Mouse (Mus musculus) cerebellum, adult 2 months (tissue): ENCODE results near the gene Hoxa5. TPM values are rescaled to one million over a fixed set of nuclear protein-coding genes. Genes with fewer than 3 reads are reported as not detected.

Source experiments
- DNase-seq, 2 experiments: peaks; one replicate each; pipeline ENCODE4 v3.0.0; 2021
- H3K27ac ChIP-seq: fragments of 200-500 bp; 2 replicates; pipeline ENCODE4 v1.5.1; 2012; ENCODE audit warnings: low read length, control low read depth, inconsistent platforms; ENCODE audit not compliant: insufficient read depth
- H3K27me3 ChIP-seq: fragments of 200-500 bp; 2 replicates; pipeline ENCODE4 v1.6.1; 2012; ENCODE audit warnings: inconsistent platforms, mild to moderate bottlenecking, low read length, moderate library complexity; ENCODE audit not compliant: control insufficient read depth, insufficient read depth
- H3K4me1 ChIP-seq: fragments of 200-500 bp; 2 replicates; pipeline ENCODE4 v1.6.1; 2011; ENCODE audit warnings: low read length; ENCODE audit not compliant: control insufficient read depth, insufficient read depth
- H3K4me3 ChIP-seq: fragments of 200-500 bp; replicated peaks from 2 replicates; pipeline ENCODE3; 2011; ENCODE audit warnings: mild to moderate bottlenecking, low read depth, low read length, control low read depth; ENCODE audit not compliant: insufficient read depth
- CTCF ChIP-seq: fragments of 200-500 bp; IDR thresholded peaks from 2 replicates; pipeline ENCODE4 v1.5.1; 2011; ENCODE audit warnings: low read depth, mild to moderate bottlenecking, control low read depth, low read length, moderate library complexity, borderline replicate concordance; ENCODE audit not compliant: insufficient read depth
- POLR2A ChIP-seq: fragments of 200-500 bp; IDR thresholded peaks from 2 replicates; pipeline ENCODE4 v1.6.1; 2011; ENCODE audit warnings: low read length, control low read depth, borderline replicate concordance; ENCODE audit not compliant: insufficient read depth
- WGBS: fragments of 180-500 bp; shearing (Covaris S2); methylation state at CpG from one replicate; pipeline ENCODE4 v1.1.7; 2018; 5-methylcytosine and 5-hydroxymethylcytosine counted together
- polyA plus RNA-seq: library from polyadenylated mRNA; depleted of rRNA; stranded (reverse); fragments of >200 nt; gene quantifications from 2 replicates; pipeline ENCODE4 v1.2.3, GENCODE M21; 2012

The Hoxa5 gene
- polyA plus RNA-seq, 1 experiment: 4.6 TPM

GRCm38 (mm10) chr6:52249415-52249738 lies 45.0 kb upstream of the Hoxa5 start:
- H3K4me3 ChIP-seq: no peak overlapping the region
- no peaks in the 10 kb centered on the region for H3K4me1 ChIP-seq
- WGBS: under 1% methylated on average over 16 of the region's 16 CpGs
- no peak overlapping the region for H3K27ac ChIP-seq
- peaks cover 20% of the 10 kb centered on the region; the same call in 1 of the 2 replicates for H3K27me3 ChIP-seq
- TF ChIP-seq CTCF (no peak), POLR2A (no peak)
- DNase-seq: no peak

GRCm38 (mm10) chr6:52248638-52249414 lies 44.4 kb upstream of the Hoxa5 start:
- TF ChIP-seq CTCF: no peak
- no peak for TF ChIP-seq POLR2A
- WGBS: 3% methylated on average over 27 of the region's 27 CpGs

GRCm38 (mm10) chr6:52247766-52248637 lies 43.6 kb upstream of the Hoxa5 start:
- 4% methylated on average over 23 of the region's 23 CpGs for WGBS
- no peak for DNase-seq
- TF ChIP-seq CTCF (no peak), POLR2A (no peak)
- Histone ChIP-seq H3K4me1 (no peaks in the 10 kb centered on the region), H3K27me3 (peaks cover 17% of the 10 kb centered on the region; the same call in 1 of the 2 replicates), H3K27ac (no peak overlapping the region), H3K4me3 (no peak overlapping the region)

More at GRCm38 (mm10) chr6:52248638-52249414, 44.4 kb upstream of the Hoxa5 start:
- Histone ChIP-seq H3K27ac (no peak overlapping the region), H3K4me3 (no peak overlapping the region), H3K27me3 (peaks cover 16% of the 10 kb centered on the region; the same call in 1 of the 2 replicates), H3K4me1 (no peaks in the 10 kb centered on the region)
- peak in 1 of 2 experiments; percentile 9 for DNase-seq

GRCm38 (mm10) chr6:52246916-52247315 lies 42.5 kb upstream of the Hoxa5 start:
- TF ChIP-seq POLR2A (no peak), CTCF (no peak)
- H3K4me1 ChIP-seq: no peaks in the 10 kb centered on the region
- H3K27me3 ChIP-seq: peaks cover 20% of the 10 kb centered on the region; the same call in 1 of the 2 replicates
- H3K4me3 ChIP-seq: no peak overlapping the region
- DNase-seq: peak in 1 of 2 experiments; percentile 9
- no peak overlapping the region for H3K27ac ChIP-seq
- 5% methylated on average over 3 of the region's 3 CpGs for WGBS

GRCm38 (mm10) chr6:52246403-52246803 lies 42.0 kb upstream of the Hoxa5 start:
- DNase-seq: peak in 1 of 2 experiments; percentile 14
- WGBS: under 1% methylated on average over 26 of the region's 26 CpGs
- no peak overlapping the region for H3K27ac ChIP-seq
- H3K27me3 ChIP-seq: peaks cover 20% of the 10 kb centered on the region; the same call in 1 of the 2 replicates
- no peaks in the 10 kb centered on the region for H3K4me1 ChIP-seq
- H3K4me3 ChIP-seq: no peak overlapping the region
- TF ChIP-seq CTCF: no peak
- no peak for TF ChIP-seq POLR2A

- no peak for DNase-seq
- H3K27ac ChIP-seq: no peak within 1 kb of the TSS
- H3K4me1 ChIP-seq: no peaks in the 10 kb centered on the region
- H3K27me3 ChIP-seq: peaks cover 21% of the 10 kb centered on the region; the same call in 1 of the 2 replicates
- no peak within 1 kb of the TSS for H3K4me3 ChIP-seq
- TF ChIP-seq CTCF (no peak), POLR2A (no peak)
- 3% methylated on average over 20 of the region's 20 CpGs for WGBS
These were observed 41.4 kb upstream of the Hoxa5 start, which contains the start of gene Hoxa11 for GRCm38 (mm10) chr6:52245757-52246142. Hoxa11 (minus strand) TSS chr6:52245810.

- H3K4me1 ChIP-seq: no peaks in the 10 kb centered on the region
- H3K27me3 ChIP-seq: peaks cover 23% of the 10 kb centered on the region; the same call in 1 of the 2 replicates
- peak in 1 of 2 experiments; percentile 13 for DNase-seq
- H3K27ac ChIP-seq: no peak overlapping the region
- no peak overlapping the region for H3K4me3 ChIP-seq
- TF ChIP-seq POLR2A (no peak), CTCF (no peak)
- 2% methylated on average over 71 of the region's 71 CpGs for WGBS
These were observed 40.8 kb upstream of the Hoxa5 start for GRCm38 (mm10) chr6:52245040-52245756.
